Mouse (Mus musculus) forebrain, embryonic 13.5 days (tissue): ENCODE measurements at regions not wholly inside any gene's neighbourhood (a gene's known extent, or its start where the extent isn't known, plus 50 kb on each side); places are given as distances from the start of the nearest gene placed in this dataset.

Experiments used
- ATAC-seq: fragments of 200-750 bp; cut with Nextera tagmentation; 2 replicates; pipeline ENCODE4 v1.8.0; 2017
- H3K27ac ChIP-seq: fragments of 300-500 bp; sonication (generic); 2 replicates; pipeline ENCODE4 v1.5.1; 2015; ENCODE audit warnings: inconsistent platforms, mild to moderate bottlenecking, moderate library complexity
- H3K27me3 ChIP-seq: fragments of 300-500 bp; sonication (generic); 2 replicates; pipeline ENCODE4 v1.6.1; 2015; ENCODE audit warnings: mild to moderate bottlenecking, inconsistent platforms
- H3K36me3 ChIP-seq: fragments of 300-500 bp; sonication (generic); 2 replicates; pipeline ENCODE4 v1.6.1; 2015; ENCODE audit warnings: mild to moderate bottlenecking, inconsistent platforms; ENCODE audit not compliant: poor library complexity, severe bottlenecking
- H3K4me1 ChIP-seq: fragments of 300-500 bp; sonication (generic); 2 replicates; pipeline ENCODE4 v1.6.1; 2015; ENCODE audit warnings: inconsistent platforms
- H3K4me2 ChIP-seq: fragments of 300-500 bp; sonication (generic); 2 replicates; pipeline ENCODE4 v1.6.1; 2015; ENCODE audit warnings: inconsistent platforms, mild to moderate bottlenecking, moderate library complexity
- H3K4me3 ChIP-seq: fragments of 300-500 bp; sonication (generic); 2 replicates; pipeline ENCODE4 v1.5.1; 2015; ENCODE audit warnings: mild to moderate bottlenecking, inconsistent platforms
- H3K9ac ChIP-seq: fragments of 300-500 bp; sonication (generic); 2 replicates; pipeline ENCODE4 v1.6.1; 2015; ENCODE audit warnings: mild to moderate bottlenecking, inconsistent platforms
- H3K9me3 ChIP-seq: fragments of 300-500 bp; sonication (generic); replicated peaks from 2 replicates; pipeline ENCODE4 v1.6.1; 2016; ENCODE audit warnings: inconsistent platforms
- WGBS: fragments of 180-500 bp; shearing (Covaris S2); methylation state at CpG from one replicate; pipeline ENCODE4 v1.1.7; 2015; 5-methylcytosine and 5-hydroxymethylcytosine counted together

DNA sequence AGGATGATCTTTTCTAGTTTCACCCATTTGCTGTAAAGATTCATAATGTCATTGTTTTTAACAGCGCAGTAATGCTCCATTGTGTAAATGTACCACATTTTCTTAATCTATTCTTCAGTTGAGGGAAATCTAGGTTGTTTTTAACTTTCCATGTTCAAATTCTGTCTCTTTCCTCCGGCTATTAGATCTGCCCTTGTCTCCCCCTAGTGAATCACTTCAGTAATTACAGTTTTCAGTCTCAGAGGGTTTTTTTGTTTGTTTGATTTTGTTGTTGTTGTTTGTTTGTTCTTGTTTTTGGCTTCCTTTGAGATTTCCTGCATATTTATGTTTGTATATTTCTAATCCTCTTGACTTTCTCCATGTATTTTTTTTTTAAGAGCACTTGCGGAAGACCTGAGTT, 194.8 kb upstream of the Thsd7b start:
- H3K9ac ChIP-seq: no peak overlapping the region
- H3K9me3 ChIP-seq: no peaks in the 10 kb centered on the region
- no peaks in the 10 kb centered on the region for H3K27me3 ChIP-seq
- no peak overlapping the region for H3K4me2 ChIP-seq
- H3K4me3 ChIP-seq: no peak overlapping the region
- 62% methylated on average over 3 of the region's 3 CpGs for WGBS
- no peak overlapping the region for H3K27ac ChIP-seq
- H3K4me1 ChIP-seq: no peaks in the 10 kb centered on the region
- no peaks in the 10 kb centered on the region for H3K36me3 ChIP-seq
- no peak for ATAC-seq

DNA sequence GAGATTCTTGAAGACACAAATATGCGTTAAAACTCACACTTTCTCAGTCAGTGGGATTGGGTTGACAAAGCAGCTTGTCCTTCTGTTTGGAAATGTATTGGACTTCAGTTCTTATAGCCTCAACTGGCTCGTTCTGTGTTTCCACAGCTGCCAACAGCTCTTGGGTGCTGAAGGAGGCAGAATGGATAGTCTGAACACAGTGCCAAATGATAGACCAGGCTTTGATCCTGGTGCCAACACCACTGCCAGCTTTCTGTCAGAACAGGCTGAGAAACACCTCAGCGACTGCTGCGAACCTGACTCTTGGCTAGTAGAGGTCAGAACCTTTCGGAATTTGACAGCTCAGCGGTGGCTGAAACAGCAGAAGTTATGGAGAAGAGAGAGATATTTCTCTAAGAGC, 215.9 kb upstream of the Thsd7b start:
- Histone ChIP-seq H3K4me3 (no peak overlapping the region), H3K27me3 (no peaks in the 10 kb centered on the region), H3K9ac (no peak overlapping the region), H3K9me3 (no peaks in the 10 kb centered on the region), H3K4me1 (no peaks in the 10 kb centered on the region), H3K4me2 (no peak overlapping the region), H3K27ac (no peak overlapping the region), H3K36me3 (no peaks in the 10 kb centered on the region)
- WGBS: 88% methylated on average over 6 of the region's 6 CpGs
- ATAC-seq: no peak

DNA sequence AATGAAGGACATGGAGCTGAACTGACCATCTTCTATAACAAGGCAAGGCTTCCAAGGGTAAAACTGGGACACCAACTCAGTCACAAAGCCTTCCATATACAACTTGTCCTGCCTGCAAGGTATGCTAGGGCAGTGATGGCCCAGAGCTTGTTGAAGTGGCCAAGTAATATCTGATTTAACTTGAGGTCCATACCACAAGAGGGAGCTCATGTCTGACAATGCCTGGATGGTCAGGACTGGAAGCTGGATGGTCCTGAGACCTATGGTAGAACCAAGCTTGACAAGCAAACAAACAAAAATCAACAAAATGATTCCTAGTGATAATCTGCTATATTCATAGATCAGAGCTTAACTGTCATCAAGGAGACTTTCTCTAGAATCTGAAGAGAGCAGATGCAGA, 217.8 kb upstream of the Thsd7b start:
- Histone ChIP-seq H3K4me1 (no peaks in the 10 kb centered on the region), H3K27me3 (no peaks in the 10 kb centered on the region), H3K27ac (no peak overlapping the region), H3K9me3 (no peaks in the 10 kb centered on the region), H3K9ac (no peak overlapping the region), H3K4me2 (no peak overlapping the region), H3K36me3 (no peaks in the 10 kb centered on the region), H3K4me3 (no peak overlapping the region)
- ATAC-seq: no peak

DNA sequence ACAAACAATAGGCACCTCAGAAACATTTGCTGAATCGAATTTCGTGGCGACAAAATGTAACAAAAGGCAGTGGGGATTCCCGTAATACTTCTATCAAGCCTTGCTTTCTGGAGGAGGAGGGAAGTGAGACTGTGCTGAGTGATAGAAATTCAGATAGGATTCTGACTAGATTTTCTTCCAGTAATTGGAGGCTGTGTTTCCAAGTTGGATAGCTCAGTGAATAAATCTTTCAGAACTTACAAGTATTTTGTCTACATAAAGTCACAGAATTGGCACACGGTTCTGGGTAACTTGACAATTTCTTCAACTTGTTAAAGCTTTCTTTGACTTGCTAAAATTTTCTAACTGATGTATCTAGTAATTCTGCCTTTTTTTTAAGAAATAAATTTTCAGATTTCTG, 239.4 kb upstream of the Thsd7b start:
- Histone ChIP-seq H3K4me2 (no peak overlapping the region), H3K9me3 (no peaks in the 10 kb centered on the region), H3K9ac (no peak overlapping the region), H3K4me1 (no peaks in the 10 kb centered on the region), H3K36me3 (no peaks in the 10 kb centered on the region), H3K27ac (no peak overlapping the region), H3K27me3 (no peaks in the 10 kb centered on the region), H3K4me3 (no peak overlapping the region)
- WGBS: 60% methylated on average over 5 of the region's 5 CpGs
- no peak for ATAC-seq

DNA sequence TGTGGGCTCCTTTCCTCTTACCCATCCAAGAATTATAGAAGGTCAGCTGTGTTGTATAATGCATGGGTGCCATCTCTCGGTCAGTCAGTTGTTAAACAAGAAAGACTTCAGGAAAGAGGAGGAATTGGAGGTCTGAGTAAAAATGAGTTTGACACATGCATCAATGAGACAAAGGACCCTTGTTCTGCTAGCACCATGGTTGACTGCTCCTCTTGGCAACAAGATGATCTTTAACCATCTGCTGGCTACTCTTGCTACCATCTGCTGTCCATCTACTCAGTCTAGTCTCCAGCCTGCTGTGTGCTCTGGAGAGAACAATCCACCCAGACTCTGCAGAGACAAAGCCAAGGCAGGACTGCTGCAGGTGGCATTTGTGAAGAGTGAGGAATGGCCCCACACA, 267.2 kb upstream of the Thsd7b start:
- no peak overlapping the region for H3K27ac ChIP-seq
- H3K9me3 ChIP-seq: no peaks in the 10 kb centered on the region
- no peaks in the 10 kb centered on the region for H3K4me1 ChIP-seq
- WGBS: 68% methylated on average over 1 of the region's 1 CpGs
- H3K4me3 ChIP-seq: no peak overlapping the region
- ATAC-seq: peak; percentile 45; the same call in 1 of the 2 replicates
- H3K9ac ChIP-seq: no peak overlapping the region
- no peaks in the 10 kb centered on the region for H3K36me3 ChIP-seq
- H3K4me2 ChIP-seq: no peak overlapping the region
- no peaks in the 10 kb centered on the region for H3K27me3 ChIP-seq

DNA sequence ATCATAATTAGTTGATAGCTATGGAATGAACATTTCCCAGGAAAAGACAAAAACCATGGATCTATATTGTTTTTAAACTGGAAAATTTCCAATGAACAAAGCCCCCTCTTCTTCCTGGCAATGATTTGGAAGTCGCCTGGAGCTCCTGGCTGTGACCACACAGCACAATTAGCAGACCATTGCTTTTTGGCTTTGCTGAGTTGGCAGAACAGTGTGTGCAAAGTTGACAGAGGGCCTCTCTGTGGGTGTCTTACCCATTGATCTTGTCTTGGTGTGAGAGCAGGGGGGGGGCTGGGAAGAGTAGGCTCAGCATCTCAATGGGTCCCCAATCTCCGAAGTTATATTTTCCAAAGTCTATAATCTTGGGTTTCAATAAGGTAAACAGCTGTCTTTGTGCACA, 270.8 kb upstream of the Thsd7b start:
- ATAC-seq: no peak
- no peaks in the 10 kb centered on the region for H3K27me3 ChIP-seq
- 69% methylated on average over 2 of the region's 2 CpGs for WGBS
- H3K9ac ChIP-seq: no peak overlapping the region
- no peak overlapping the region for H3K4me2 ChIP-seq
- H3K27ac ChIP-seq: no peak overlapping the region
- no peaks in the 10 kb centered on the region for H3K36me3 ChIP-seq
- no peaks in the 10 kb centered on the region for H3K9me3 ChIP-seq
- H3K4me3 ChIP-seq: no peak overlapping the region
- H3K4me1 ChIP-seq: no peaks in the 10 kb centered on the region

DNA sequence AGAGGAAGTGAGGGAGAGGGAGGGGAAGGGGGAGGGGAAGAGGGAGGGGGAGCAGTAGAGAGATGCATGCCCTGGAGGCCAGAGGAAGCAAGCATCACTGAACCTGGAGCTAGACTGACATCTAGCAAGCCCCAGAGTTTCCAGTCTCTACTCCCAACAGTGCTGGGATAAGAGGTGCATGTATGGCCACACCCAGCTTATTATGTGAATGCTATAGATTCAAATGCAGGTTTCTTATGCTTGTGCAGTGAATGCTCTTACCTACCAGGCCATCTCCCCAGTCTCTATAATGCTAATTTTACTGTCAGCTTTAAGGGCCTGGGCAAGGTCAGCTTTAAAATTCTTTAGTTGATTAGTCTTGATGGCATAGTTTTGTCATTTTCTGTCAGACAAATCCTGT, 271.3 kb upstream of the Thsd7b start:
- no peaks in the 10 kb centered on the region for H3K27me3 ChIP-seq
- no peak overlapping the region for H3K4me2 ChIP-seq
- ATAC-seq: no peak

DNA sequence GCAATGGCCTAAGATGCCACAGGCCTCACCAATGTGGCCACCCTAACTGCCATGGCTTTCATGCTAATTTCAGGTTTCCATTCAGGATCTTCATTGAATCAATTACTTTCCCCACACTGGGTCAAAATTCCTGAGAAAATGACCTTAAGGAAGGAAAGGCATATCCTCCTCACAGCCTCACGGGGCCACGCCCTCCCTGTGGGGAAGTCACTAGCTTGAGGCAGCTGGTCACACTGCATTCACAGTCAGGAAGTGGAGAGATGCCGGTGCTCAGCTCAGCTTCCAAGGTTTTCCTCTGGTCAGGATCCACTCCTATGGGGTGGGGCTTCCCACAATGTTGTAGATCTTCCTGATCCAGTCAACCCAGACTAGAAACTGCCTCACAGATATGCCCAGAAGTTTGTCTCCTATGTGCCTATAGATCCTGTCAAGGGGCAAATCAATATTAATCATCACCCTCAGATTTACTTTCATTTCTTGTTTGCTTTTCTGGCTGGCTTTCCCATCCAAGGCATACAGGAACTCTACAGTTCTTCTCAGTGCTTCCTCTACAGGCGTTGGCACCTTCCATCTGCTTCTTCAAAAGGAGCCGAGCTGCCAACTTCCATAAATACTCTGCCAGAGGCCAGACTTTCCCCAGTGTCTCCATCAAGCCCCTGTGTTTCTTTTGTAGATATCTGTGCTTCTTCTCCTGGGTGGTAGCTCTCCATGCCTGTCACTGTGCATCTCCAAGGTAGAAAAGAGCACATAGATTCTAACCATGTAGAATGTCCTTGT, 273.2 kb upstream of the Thsd7b start:
- H3K4me2 ChIP-seq: no peak overlapping the region
- WGBS: 81% methylated on average over 5 of the region's 5 CpGs
- no peak overlapping the region for H3K27ac ChIP-seq
- H3K9me3 ChIP-seq: no peaks in the 10 kb centered on the region
- H3K9ac ChIP-seq: no peak overlapping the region
- H3K36me3 ChIP-seq: no peaks in the 10 kb centered on the region
- no peaks in the 10 kb centered on the region for H3K4me1 ChIP-seq
- H3K4me3 ChIP-seq: no peak overlapping the region
- ATAC-seq: no peak
- no peaks in the 10 kb centered on the region for H3K27me3 ChIP-seq

More for the DNA sequence above, 271.3 kb upstream of the Thsd7b start:
- no peak overlapping the region for H3K27ac ChIP-seq
- H3K4me1 ChIP-seq: no peaks in the 10 kb centered on the region
- no peaks in the 10 kb centered on the region for H3K9me3 ChIP-seq
- H3K4me3 ChIP-seq: no peak overlapping the region
- H3K36me3 ChIP-seq: no peaks in the 10 kb centered on the region
- H3K9ac ChIP-seq: no peak overlapping the region

DNA sequence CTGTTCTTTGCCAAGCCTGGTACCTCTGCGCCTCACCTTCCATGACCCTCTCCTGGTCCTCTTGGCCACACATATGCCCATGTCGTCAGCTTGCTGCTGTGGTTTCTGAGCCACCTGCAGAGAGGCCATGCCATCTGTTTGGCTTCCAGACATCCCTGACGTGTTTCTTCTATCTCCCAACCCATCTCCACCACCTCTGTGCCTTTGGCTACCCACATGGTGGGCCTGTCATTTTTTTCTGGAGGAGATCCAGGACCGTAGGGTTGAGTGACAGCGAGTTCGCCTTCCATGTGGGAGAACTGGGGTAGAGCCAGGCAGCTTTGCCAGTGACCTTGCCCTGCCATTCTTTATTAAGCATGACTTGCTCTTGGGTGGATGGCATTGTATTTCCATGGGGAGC, 278.4 kb upstream of the Thsd7b start:
- ATAC-seq: peak; percentile 45; the same call in 1 of the 2 replicates
- no peak overlapping the region for H3K9ac ChIP-seq
- 83% methylated on average over 6 of the region's 6 CpGs for WGBS

DNA sequence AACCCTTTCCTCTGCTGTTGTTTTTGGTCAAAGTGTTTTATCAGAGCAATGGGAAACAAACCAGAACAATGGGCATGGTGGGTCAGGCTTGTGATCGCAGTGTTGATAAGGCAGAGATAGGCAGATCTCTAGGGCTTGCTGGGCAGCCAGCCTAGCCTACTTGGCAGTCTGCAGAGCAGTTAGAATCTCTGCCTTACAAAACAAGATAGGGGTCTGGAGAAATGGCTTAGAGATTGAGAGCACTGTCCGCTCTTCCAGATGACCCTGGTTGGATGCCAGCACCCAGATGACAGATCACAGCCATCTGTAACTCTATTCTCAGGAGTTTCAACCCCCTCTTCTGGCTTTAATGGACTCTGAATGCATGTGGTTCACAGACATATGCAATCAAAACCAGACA, 289.7 kb upstream of the Thsd7b start:
- ATAC-seq: no peak
- no peaks in the 10 kb centered on the region for H3K36me3 ChIP-seq
- no peaks in the 10 kb centered on the region for H3K9me3 ChIP-seq
- no peak overlapping the region for H3K4me2 ChIP-seq
- H3K27me3 ChIP-seq: no peaks in the 10 kb centered on the region
- H3K4me3 ChIP-seq: no peak overlapping the region
- WGBS: 91% methylated on average over 2 of the region's 2 CpGs
- no peak overlapping the region for H3K27ac ChIP-seq
- H3K9ac ChIP-seq: no peak overlapping the region
- no peaks in the 10 kb centered on the region for H3K4me1 ChIP-seq

More for the DNA sequence above, 278.4 kb upstream of the Thsd7b start:
- no peak overlapping the region for H3K27ac ChIP-seq
- H3K4me2 ChIP-seq: no peak overlapping the region
- no peaks in the 10 kb centered on the region for H3K36me3 ChIP-seq
- H3K4me3 ChIP-seq: no peak overlapping the region
- no peaks in the 10 kb centered on the region for H3K27me3 ChIP-seq
- no peaks in the 10 kb centered on the region for H3K4me1 ChIP-seq
- no peaks in the 10 kb centered on the region for H3K9me3 ChIP-seq

DNA sequence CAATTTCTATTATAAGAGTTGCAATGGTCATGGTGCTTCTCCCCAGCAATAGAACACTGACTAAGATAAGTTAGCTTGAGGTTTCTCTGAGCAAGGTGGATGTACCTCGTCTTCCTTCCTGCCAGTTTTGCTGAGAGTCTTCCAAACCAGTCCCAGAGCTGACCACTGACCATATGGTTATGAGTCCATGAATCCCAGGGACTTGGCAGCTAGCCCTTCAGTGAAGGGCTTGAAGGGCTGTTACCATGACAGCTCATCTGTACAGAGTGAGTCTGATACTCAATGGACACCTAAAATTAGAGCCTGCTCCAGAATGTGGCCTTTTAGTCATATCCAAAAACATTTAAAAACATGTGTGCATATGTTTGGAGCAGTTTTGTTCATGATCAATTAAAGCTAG, 297.5 kb upstream of the Thsd7b start:
- H3K9me3 ChIP-seq: no peaks in the 10 kb centered on the region
- no peak overlapping the region for H3K4me3 ChIP-seq
- no peak overlapping the region for H3K27ac ChIP-seq
- no peaks in the 10 kb centered on the region for H3K4me1 ChIP-seq
- H3K36me3 ChIP-seq: no peaks in the 10 kb centered on the region
- ATAC-seq: no peak
- H3K9ac ChIP-seq: no peak overlapping the region
- H3K4me2 ChIP-seq: no peak overlapping the region
- WGBS: 75% methylated on average over 1 of the region's 1 CpGs
- no peaks in the 10 kb centered on the region for H3K27me3 ChIP-seq

DNA sequence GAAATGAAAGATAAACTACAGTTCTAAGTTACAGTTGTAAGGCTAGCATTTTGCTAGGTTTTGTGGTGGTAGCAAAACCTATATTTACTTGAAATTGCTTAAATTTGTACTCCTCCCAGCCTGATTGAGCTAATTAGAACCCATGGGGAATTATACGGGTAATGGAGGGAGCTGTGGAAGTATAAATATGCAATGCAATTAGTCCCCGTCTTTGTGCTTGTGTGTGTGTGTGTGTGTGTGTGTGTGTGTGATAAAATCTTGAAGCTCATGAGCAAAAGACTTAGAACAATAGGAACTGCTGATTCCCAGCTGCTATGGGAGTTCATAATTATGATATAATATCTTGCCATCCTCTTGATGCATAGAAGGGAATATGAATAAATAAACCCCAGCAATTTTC, 321.7 kb upstream of the Thsd7b start:
- Histone ChIP-seq H3K27me3 (no peaks in the 10 kb centered on the region), H3K4me2 (no peak overlapping the region), H3K9ac (no peak overlapping the region), H3K9me3 (no peaks in the 10 kb centered on the region), H3K4me1 (peaks cover 6% of the 10 kb centered on the region), H3K36me3 (no peaks in the 10 kb centered on the region), H3K27ac (no peak overlapping the region), H3K4me3 (no peak overlapping the region)
- peak; percentile 62; the same call in 1 of the 2 replicates for ATAC-seq
- 43% methylated on average over 2 of the region's 2 CpGs for WGBS

DNA sequence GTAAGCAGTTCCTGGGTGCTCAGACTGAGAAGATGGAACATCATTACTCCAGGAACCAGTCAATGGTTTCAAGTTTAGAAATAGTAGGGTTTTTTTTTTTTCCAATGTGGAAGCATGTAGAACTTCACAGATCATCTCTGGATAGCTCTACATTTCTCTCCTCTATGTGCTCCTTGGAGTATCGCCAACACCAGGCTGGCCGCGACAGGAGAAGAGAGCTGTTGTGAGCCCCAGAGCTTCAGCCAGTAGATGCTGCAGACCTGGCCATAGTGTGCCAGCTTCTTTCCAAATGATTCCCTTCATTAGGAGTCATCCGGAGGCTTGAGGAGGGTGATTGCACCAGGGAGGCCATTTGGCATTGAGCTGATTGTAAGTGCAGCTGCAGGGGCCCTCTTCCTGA, 322.6 kb upstream of the Thsd7b start:
- H3K4me2 ChIP-seq: no peak overlapping the region

More for the DNA sequence above, 322.6 kb upstream of the Thsd7b start:
- Histone ChIP-seq H3K4me3 (no peak overlapping the region), H3K36me3 (no peaks in the 10 kb centered on the region), H3K4me1 (peaks cover 6% of the 10 kb centered on the region), H3K9me3 (no peaks in the 10 kb centered on the region), H3K27ac (no peak overlapping the region), H3K27me3 (no peaks in the 10 kb centered on the region), H3K9ac (no peak overlapping the region)
- WGBS: 71% methylated on average over 4 of the region's 4 CpGs
- ATAC-seq: no peak
